Mouse (Mus musculus) spleen, postnatal 36 days (tissue): ENCODE results near the gene Rrp1b.
"Not testable (repeated sequence)": the region's sequence is repeated elsewhere in the genome, so short reads cannot be mapped to it uniquely, and the experiment has no call there.

Experiments
- DNase-seq, 2 experiments: peaks; one replicate each; pipeline ENCODE4 v3.0.0; 2022; ENCODE audit warnings: low spot score in 2 of 2, mixed read lengths in 1 of 2

Gene Rrp1b

DNA sequence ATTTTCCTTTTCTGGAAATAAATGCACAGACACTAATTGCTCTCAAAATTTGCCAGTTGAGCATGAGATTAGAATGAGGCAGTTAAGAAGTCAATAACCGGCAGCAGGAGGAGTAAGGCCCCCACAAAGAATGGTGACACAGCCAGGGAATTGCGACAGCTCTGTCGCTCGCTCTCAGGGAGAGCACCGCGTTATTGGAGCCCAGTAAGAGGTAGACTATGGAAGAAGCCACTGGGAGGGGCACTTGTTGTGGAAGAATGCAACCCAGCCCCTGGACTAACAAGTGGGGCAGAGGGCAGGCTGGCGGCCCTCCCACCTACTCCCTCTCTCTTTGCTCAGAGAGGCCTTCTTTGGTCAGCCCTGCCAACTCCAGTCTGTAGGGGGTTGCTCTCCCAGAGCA, 4.2 kb upstream of the Rrp1b start:
- DNase-seq, result no peak

DNA sequence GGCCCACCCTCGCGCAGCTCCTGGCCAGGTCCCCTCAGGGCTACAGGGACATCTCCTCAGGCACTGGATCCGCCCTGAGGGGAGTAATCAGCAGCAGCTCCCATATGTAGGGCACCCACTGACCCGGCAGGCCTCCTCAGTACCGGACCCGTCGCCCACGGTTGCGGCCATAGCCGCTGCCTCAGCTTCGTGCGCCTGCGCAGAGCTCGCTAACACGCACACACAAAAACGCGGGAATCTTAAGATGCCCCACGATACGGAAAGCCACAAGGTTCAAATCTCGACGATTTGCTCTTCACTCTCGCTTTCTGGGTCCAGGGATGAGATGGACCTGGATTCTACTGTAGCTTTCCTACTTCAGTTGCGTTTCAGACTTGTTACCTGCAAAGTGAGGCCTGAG, 1.6 kb upstream of the Rrp1b start:
- no peak for DNase-seq

DNA sequence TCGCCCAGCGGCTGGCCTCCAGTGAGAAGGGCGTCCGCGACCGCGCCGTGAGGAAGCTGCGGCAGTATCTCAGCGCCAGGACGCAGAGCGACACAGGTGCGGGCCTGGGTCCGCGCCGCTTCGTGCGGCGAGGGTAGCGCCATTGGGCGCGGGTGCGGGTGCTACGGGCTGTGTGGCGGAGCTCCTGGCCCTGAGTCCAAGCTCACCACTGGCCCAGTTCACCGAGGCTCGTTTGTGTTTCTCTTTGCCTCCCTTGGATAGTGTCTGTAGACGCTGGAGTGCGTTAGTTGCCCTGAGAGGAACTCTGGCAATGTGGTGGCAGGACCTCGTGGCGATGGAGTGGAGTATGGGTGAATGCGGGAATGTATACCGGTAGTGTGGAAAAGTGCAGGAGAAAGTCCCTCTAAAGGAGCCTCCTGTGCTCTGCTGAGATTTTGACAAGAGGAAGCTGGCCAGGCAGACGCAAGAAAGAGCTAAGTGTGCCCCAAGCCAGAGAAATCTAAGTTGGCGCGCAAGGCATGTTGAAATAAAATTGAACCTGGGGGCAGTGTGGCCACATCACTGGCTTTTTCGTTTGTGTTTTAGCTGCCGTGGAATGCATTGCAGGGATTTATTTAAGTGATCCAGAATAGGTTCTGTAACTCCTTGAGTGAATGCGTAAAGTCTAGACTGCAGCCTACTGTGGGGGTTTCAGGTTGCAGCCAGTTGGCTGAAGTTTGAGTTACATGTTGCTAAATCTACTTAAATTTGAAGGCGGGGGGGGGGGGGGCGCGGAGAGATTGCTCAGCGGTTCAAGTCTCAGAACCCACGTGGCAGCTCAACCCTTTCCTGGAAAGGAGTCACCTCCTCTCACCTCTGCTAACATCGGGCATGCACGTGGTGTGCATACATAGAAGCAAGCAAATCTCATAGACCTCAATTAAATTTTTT, 874 bp downstream of the Rrp1b start:
- DNase-seq, result peak in 1 of 2 experiments; percentile 4

DNA sequence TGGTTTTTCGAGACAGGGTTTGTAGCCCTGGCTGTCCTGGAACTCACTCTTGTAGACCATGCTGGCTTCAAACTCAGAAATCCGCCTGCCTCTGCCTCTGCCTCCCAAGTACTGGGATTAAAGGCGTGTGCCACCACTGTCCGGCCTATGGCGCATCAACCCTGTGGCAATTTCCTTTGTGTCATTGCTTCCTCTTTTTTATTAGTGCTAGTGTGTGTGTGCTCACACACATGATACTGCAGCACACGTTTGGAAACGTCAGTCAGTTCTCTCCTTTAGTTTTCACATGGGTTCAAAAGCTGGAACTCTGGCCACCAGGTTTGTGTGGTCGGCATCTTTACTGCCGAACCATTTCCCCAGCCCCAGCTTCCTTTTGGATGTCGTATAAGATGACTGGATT, 4.4 kb downstream of the Rrp1b start:
- no peak for DNase-seq

DNA sequence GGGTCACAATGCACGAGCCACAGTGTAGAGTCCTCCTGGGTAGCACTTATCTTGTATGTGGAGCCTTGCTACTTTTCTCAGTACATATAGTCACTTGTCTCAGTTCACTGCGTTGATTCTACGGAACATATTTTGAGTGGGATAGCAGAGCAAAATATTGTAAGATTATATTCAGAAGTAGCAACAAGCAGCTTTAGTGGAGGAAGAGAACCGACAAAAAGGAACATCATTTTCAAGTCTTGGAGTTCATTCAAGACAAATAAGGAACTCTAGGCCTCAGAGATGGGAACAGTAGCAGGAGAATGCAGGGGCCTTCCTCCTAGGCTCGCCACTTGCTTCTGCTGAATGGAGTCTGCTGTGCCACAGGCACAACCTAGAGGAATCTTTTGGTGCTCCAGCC, 10.6 kb downstream of the Rrp1b start:
- no peak for DNase-seq

DNA sequence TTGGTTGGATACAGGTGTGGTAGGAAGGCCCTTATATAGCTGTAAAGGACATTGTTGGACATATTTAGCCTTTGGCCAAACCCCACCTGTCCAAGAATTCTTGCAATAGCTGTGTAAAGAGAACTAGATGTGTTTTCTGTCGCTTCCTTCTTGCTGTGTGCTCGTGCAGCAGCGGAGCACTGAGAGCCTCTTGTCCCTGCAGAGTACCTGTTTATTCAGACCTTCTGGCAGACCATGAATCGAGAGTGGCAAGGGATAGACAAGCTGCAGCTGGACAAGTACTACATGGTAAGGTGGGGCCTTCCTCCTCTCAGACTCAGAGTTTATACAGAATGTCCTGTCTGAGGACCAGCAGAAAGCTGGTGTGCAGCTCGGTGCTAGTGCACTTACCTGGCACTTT, 12.5 kb downstream of the Rrp1b start:
- DNase-seq, result no peak

DNA sequence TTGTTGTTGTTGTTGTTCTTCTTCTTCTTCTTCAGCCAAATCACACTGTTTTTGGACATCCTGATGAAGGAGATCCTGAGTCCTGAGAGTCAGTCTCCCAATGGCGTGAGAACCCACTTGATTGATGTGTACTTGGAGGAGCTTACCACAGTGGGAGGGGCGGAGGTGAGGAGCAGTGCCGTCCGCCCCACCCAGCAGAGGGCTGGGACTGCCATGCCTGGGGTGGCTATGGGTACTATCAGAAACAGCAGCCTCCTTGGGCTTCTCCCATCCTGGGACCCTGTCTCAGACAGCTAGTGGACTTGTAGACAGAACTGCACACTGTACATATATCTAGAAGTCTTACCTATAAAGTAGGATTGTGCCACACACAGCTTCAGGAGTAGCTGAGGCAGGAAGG, 14.0 kb downstream of the Rrp1b start:
- no peak for DNase-seq

DNA sequence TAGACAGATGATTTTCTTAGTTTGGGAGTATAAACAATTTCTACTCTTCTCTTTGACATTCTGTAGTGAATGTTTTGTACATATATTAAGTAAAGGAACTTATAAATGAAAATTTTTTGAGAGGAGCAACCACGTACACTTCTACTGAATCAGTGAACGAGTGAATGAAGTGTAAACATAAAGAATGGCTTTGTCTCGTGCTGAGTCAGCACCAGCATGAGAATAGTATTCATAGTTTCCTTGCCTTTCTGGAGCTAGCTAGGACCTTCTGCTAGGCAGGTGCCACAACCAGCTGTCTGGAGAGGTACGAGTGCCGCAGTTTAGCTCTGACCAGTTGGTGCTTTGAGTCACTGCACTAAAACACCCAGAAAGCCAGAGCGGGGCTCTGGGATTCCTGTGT, 14.7 kb downstream of the Rrp1b start:
- DNase-seq, result no peak

DNA sequence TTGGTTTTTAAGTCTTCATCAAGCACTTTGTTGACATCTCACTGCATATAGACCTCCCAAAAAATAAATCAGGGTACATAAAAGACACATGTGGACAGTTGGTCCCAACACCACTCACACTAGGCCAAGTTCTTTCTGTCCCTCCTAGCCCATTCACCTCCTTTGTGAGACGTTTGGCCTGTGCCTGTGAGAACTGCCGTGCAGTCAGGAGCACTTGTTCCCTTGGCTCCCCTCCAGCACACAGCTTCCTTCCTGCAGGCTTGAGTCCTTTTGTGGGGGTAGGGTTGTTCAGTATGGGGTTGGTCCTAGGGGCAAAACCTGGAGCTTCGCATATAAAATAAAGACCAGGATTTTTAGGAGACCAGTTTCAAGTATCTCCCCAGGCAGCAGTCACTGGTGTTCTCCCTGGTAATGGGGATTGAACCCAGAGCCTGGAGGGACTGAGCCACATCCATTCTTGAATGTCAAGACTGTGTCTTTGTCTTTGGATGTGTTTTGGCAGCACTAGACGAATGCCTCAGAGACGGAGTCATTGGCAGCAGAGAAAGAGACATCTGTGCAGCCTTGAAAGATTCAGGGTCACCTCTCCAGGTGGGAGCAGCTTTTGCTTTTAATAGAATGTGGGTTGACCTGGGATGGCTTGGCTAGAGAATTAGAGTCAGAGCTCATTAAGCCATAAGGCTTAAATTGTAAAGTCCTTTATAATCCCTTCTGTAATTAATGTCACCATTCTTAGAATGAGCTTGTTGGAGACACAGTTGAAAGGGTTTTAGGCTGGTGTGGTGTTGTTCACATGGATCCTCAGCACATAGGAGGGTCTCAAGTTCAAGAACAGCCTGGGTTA, 16.6 kb downstream of the Rrp1b start:
- no peak for DNase-seq

DNA sequence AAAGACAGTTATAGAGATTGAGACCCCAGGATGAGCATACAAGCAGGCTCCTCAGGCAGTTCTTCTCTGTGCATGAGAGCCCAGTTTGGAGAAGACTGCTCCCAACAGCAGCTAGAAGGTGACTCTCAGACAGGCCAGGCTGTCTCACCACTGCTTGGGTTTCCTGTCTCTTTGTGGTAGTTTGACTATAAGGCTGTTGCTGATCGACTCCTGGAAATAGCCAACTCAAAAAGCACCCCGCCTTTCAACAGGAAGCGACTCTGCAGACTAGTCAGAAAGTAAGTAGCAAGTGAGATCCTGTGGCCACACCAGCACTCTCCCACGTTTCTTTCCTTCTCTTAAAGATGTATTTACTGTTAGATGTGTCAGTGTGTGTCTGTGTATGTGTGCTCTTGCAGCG, 17.8 kb downstream of the Rrp1b start:
- peak in 1 of 2 experiments; percentile 16 for DNase-seq

DNA sequence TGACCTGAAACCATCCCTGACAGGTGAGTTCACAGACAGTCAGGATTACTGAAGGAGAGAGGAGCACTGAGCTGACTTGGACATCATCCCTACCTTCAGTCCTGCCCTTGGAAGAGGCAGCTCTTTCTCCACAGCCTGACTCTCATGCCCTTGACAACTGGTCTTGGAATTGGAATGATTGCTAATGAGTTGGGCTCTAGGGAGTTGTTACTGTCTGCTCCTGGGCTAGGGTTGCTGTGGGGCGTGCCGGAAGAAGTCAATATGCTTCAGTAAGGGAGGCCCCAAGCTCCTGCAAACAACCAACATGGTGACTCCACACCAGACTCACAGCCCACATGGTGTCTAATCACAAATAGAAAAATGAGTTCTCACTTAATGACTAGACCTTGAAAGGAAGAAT, 21.9 kb downstream of the Rrp1b start:
- DNase-seq, result no peak

DNA sequence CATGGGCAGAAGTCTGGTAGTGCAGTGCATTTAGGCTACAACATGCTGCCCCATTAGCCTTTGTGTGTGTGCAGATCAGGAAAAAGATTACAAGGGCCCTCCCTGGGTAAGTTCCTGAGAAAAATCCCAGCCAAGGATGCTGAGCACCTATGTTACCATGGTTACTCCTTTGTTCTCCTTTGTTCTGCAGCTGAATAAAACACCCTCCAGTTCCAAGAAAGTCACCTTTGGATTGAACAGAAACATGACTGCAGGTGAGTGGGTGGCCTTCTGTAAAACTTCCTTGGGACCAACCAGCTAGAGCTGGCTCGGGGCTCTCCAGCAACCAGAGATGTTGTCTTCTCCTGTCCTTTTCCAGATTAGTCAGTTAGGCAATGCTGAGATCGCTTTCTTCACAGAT, 23.2 kb downstream of the Rrp1b start:
- no peak for DNase-seq

DNA sequence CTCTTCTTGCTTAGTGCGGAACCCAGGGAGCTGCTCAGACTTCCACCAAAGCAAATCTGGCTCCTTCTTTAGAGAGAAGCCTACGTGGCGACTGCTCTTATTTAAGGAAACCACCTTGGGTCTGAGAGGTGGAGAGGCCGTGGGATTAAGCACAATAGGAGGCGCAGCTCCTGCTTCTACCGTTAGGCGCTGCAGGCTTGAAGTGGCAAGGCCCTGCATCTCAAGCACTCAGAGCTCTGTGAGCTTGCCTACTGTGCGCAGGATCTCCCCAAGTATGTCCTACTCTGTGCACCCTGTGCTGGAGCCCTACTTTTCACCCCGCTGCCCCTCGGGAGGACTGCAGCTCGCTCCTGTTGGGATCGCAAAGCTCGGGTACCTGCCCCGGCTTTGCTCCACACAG, 25.3 kb downstream of the Rrp1b start:
- DNase-seq, result no peak

DNA sequence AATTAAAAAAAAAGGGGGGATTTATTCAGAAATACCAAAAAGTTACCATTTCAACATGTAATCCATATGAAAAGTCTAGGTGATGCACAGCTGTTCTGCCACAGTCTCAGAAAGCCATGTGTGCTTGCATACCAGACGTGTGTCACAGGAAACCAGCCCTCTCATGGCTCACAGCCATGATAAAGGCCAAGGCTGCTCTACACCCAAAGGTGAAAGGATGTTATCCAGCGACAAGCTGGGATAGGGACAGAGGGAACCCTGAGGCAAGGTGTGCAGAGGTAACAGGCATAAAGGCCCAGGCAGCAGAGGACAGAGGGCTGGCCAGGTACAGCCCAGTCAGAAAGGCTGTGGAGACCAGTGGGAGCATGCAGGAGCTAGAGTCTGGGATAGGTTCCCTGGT, 27.8 kb downstream of the Rrp1b start:
- DNase-seq, result no peak

DNA sequence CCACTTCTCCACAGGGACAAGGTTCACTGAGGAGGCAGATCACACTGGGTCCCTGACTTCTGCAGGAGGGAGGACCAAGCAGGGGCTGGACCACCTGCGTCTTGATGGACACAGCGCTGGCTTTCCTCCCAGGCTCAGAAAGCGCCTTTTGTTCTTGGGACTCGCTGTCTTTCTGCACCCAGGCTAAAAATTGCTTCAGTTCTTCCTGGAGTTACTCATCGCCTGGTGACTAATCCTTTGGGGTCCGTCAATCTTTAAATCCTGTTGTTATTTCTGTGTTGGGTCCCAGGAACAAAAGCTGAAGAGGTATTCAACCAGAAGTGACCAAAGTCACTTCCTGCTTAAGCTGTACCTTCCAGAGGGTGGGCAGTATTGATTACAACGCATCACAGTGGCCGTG, 28.9 kb downstream of the Rrp1b start:
- not testable (repeated sequence) for DNase-seq

DNA sequence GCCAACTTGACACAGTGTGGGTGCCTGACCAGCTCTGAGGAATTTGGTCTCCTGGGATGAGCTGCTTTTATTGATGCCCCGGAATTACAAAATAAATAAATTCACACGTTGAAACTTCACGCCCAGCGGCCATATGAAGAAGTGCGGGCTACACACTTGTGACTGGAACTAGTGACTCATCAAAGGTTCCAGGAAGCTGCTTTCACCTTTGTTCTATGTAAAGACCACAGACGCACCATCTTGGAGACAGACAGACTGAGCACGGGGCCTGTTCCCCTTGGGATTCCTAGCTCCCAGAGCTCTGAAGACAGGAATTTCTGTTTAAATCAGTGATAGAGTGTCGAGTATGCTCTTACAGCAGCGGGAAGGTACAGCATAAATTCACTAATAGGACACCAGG, 31.6 kb downstream of the Rrp1b start:
- DNase-seq, result no peak

DNA sequence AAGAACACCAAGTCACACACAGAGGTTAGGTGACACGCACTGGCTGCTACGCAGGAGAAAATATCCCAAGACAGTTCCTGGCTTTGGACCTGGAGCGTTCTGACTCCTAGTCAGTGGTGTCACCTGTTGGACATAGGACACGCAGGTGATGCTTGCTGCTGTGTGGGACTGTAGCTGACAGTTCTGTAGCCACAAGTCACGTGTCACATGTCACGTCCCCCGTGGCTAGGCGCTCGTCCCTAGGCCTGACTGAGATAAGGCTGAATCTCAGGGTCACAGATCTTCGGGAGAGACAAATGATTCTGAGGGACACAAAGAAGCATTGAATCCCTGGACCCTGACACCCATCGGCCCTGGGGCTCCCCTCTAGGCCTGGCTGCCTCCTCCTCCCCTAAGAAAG, 32.5 kb downstream of the Rrp1b start:
- DNase-seq, result no peak

DNA sequence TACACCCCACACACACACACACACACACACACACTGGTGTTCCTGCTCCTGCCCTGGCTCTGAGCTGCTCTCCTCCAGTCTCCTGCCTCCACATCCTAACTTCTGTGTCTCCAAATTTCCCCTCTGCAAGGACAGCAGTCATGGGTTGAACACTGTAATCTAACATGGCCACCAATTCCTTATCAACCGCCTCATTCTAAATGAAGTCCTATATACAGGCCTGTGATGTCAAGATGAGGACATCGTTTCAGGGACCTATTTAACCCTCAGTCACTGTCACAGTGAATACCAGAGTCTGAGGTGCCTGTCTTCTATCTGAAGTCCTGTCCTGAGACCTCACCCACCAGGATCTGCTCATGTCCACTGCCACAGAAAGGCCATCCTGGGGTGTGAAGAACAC, 32.9 kb downstream of the Rrp1b start:
- no peak for DNase-seq

DNA sequence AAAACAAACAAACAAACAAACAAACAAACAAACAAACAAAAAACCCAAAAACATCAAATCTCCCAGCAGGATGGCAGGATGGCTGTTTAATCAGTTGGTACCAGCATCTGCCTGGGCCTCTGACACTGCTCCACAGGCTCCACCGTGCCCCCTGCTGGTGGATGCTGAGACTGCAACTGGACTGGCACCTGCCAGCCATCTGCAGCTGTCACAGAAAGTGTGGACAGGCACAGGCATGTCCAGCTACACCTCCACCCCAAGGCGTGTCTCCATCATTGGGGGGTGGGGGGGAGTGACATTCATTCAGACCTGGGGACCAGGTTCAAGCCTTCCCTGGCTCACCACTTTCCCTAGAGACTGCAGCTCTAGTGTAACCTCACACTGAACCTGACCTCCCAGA, 37.5 kb downstream of the Rrp1b start:
- peak; percentile 66 for DNase-seq

DNA sequence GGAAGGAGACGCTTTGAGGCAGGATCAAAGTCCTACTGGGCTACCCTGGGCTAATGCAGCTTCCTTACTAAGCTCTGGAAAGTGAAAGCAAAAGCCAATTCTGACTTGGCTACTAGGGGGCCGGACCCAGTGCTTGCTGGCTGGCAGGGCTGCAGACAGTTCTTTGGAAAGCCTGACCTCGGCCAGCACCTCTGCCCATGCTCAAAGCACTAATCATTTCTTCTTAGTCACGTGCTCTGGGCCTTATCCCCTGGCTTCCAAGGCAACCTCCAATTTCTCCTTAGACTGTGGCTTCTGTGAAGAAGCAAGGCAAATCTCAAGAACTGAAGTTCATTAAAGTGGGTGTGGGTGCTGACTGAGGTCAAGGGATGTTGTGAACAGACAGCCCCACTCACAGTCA, 38.8 kb downstream of the Rrp1b start:
- DNase-seq, result no peak

DNA sequence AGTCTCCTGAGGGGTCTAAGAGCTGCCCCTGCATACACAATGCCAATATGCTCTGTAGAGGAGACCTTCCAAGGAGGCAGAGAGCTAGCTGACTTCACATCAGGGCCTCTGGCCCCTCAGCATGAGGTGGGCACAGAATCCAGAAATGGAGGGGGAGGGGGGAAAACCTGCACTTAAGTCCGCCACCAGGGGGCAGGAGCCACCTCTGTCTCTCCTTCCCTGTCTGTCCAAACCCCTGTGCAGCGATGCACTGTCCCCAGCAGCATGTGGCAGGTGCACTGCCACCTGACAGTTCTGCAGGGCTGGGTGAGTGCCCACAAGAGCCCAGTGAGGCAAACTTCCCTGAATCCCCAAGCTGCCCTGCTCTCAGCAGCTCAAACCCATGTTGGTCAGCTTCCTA, 39.3 kb downstream of the Rrp1b start:
- peak in 1 of 2 experiments; percentile 26 for DNase-seq

DNA sequence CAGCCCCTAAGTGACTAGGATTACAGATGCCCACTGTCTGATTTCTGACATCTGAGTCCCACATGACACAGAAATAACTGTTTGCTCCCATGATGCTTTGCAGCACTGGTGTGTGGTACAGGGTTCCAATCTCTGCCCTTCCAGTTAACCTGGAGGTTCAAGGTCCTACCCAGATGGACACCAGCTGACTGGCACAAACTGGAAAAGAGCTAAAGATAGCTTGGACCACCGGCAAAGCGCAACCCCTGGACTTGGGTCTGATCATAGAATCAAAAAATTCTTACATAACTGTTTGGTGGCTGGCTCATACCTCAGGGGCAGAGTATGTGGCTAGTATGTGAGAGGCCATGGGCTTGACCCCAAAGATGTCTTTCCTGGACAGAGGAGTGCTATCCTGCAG, 47.5 kb downstream of the Rrp1b start:
- DNase-seq, result no peak

DNA sequence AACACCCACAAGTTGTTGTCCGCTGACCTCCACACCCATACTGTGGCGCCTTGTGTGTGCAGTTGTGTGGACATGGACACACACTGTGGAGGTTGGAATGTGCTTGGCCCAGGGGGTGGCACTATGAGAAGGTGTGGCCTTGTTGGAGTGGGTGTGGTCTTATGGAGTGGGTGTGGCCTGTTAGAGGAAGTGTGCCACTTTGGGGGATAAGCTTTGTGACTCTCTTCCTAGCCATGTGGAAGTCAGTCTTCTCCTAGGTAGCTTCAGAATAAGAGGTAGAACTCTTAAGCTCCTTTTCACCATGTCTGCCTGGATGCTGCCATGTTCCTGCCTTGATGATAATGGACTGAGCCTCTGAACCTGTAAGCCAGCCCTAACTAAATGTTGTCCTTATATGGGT, 51.2 kb downstream of the Rrp1b start:
- no peak for DNase-seq
